Mouse (Mus musculus) CD8-positive naive resting alpha-beta T cell, adult 2 months (primary cell): Measurements from ENCODE around the gene Sgms1.

ENCODE experiments used
- DNase-seq, 2 experiments: peaks; one replicate each; pipeline ENCODE4 v3.0.0; 2022; ENCODE audit warnings: low read depth in 2 of 2, low spot score in 2 of 2

Gene Sgms1

DNA sequence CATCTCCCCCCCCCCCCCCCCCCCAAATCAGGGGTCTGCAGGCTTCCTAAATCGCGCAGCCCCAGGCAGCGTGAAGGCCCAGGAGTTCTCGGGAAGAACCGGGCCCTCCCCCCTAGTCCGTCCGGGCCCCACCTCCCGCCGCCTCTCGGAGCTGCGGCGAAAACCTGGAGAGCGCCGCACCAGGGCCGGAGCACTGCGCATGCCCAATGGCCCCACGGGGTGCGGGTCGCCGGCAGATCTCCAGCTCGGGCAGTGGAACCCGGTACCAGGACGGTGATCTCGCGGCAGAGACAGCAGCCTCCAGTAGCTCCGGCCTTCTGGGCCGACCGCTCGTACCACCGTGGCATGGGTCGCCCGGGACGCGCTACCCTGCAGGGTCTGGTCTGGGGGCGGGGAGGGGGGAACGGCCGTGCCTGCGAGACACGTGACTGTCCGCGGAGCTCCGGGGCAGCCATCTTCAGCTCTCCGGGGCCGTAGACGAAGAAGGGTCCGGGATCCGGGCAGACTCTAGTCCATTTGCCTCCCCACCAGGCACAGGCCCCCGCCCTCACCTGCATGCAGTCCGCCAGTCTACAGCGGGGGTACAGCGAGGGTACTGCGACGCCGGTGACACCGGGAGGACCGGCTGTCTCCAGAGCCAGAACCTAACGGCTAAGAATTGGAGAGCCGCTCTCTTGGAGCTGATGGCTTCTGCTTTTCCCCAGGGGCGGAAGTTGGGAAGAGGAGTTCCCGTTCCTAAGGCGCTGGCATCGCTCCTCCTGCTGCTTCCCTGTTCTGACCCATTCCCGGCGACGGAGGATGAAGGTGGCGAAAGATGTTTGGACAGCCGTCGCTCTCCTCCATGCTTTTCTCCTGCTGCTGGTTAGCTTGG lies at the start of gene Sgms1:
Sgms1 (minus strand) TSS at position 714 of the 871 bp plus-strand sequence.
- DNase-seq, result peak; percentile 41 to 46

DNA sequence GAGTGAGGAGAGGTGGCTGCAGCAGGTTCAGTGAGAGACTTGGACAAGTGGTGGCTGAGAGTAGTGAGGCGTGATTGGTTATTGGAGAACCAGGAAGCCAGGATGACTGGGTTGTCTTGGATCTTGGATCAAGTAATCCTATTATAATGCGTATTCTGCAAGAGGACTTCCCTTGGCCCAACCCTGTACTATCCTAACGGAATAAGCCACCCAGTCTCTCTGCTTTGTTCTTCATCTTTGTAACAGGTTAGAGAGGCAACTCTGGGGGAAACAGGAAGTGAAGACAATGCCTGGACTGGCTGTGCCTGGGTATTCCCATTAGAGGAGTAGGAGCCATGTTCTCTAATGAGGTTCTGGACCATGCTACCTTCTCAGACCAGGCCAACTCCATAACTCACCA lies 36.3 kb upstream of the Sgms1 start:
- no peak for DNase-seq

DNA sequence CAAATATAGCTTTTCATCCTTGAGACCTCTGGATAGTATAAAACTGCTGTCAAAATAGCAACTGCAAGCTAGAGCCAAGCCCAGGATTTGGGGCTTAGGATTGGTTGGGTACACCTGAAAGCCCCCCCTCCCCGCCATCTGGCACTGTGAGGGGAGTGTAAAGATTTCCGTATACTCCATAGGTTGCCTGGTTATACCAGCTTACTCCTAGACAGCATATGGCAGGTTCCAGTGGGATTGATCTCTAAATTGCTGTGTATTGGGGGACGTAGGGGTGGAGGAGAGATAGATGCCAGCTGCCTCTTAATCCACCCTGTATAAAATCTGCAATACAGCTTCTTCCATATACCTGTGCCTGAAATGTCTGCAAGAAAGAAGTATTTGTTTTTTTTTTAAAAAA lies 35.2 kb upstream of the Sgms1 start:
- no peak for DNase-seq

- DNase-seq, result no peak
These were observed 29.6 kb upstream of the Sgms1 start for GRCm38 (mm10) chr19:32419069-32419468.

- DNase-seq, result no peak
These were observed 27.3 kb upstream of the Sgms1 start for GRCm38 (mm10) chr19:32416692-32417317.

DNA sequence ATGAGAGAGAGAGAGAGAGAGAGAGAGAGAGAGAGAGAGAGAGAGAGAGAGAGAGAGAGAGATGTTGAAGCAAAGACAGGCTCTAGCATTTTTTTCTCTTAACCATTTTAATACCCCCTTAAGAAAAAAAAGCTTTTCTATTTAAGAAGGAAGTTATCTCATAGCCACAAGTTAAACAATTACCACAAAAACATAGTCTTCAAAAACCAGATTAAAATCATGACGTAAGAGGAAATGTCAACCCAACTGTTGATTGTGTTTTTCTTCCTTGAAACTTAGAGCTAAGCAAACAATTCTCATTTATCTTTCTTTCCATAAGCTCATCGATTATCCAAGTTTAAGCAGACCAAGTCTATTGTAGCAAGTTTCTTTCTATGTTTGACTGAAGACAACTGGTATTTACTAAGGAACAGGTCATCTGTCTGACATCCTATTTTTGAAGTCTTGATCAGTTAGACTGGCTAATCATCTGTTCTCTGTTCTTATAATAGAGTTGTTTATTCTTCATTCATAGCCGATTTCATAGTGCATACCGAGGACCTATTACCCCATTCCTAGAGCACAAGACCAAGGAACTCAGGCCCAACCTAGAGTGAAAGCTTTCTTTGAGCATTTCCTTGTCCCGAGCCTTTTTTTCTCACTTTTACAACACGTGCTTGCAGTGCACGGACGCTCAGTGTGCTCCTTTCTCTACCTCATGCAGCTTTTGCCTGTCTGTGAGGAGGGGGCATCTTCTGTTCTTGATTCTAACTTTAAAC lies 20.3 kb upstream of the Sgms1 start:
- no peak for DNase-seq

- DNase-seq, result peak; percentile 51 to 68
These were observed 17.2 kb upstream of the Sgms1 start for GRCm38 (mm10) chr19:32406717-32407116.

GRCm38 (mm10) chr19:32404386-32404785 lies 14.9 kb upstream of the Sgms1 start:
- DNase-seq, result no peak

DNA sequence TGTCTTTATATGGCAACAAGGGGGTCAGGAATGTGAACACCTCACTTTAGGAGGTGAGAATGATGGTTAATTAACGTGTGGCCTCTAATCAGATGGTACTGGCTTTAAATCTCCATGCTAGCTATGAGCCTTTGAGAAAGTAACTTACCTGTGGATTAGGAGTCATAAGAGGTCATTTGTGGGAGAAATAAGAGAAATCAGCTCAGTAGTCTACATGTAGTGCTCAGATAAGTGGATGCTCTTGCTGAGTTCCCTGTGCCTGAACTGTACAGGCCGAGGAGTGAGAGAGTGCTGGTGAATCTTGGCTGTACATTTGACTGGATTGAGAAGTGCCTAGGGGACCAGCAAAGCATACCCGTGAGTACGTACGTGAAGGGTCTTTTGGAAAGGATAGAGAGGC lies 14.3 kb upstream of the Sgms1 start:
- no peak for DNase-seq

DNA sequence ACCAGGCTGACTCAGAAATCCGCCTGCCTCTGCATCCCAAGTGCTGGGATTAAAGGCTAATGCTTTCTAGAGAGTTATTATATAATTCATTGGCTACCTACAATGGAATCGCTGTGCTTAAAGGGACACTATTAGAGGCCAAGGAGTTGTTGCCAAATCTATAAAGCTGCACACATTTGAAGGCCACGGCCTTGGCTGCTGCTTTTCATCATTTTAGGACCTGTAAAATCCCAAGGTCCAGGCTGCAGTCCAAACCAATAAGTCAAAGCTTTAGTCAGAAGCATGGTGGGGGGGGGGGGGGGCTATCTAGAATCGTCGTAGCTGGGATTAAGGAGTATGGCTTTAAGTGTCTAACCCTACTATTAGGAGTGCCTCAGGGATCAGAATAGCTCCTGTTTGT lies 9.0 kb upstream of the Sgms1 start:
- no peak for DNase-seq

DNA sequence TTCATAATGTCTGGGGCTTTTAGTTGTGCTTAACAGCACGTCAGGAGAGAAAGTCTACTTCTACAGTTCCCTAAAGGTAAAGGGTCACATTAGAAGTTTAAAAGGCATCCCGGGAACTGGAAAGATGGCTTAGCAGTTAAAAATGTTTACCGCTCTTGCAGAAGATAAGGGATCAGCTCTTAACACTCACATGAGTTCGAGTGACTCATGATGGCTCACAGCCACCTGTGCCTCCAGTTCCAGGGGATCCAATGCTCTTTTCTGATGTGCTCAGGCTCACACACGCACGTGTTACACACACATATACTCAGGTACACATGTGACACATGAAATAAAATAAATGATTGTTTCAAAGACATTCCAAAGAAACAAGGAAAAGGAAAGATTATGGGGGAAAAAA lies 6.8 kb upstream of the Sgms1 start:
- no peak for DNase-seq

- no peak for DNase-seq
These were observed 5.3 kb upstream of the Sgms1 start for GRCm38 (mm10) chr19:32394825-32395224.

DNA sequence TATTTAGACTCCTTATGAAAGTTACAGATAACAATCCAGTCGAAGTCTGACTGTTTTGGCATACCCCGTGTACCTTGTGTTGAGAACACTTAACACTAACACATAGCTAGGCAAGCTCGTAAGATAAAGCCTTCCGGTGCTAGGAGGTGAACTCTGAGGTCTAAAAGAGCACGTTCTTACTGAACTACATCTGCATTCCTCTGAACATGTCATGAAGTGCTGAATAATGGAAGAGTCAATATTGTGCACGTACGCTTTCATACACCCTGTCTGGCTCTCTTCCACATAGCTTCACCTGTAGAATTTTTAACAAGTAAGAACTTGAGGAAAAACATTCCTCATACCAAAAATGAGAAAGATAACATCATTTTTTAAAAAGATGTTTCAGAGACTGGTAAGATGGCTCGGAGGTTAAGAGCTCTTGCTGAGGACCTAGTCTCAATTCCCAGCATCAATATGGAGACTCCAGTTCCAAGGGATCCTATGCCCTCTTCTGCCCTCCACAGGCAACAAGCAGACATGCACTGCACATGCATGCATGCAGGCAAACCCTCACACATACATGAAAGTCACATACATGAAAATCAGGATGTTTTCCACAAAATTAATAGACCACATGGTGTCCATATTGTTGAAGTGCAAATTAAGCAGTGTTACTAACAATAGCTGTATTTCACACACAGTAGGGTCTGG lies 4.4 kb upstream of the Sgms1 start:
- no peak for DNase-seq

GRCm38 (mm10) chr19:32393092-32393745 lies 3.7 kb upstream of the Sgms1 start:
- DNase-seq, result no peak

DNA sequence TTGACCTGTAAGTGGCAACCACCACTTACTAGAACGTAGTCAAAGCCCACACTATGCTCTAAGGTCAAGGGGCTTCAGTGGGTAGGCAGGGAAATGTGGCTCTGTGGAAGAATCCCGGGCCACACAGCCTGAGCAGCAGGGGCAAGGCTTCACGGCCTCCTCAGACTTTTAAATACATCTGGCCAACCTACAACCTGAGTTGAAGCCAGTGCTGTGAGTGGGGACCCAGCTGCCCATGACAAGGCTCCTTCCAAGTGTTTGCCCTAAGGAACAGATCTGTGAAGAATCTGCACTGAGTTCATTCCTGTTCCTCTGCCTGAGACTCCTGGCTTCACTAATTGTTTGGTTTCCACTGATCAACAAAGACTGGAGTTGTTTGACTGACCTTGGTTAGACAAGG lies 1.9 kb upstream of the Sgms1 start:
- no peak for DNase-seq

DNA sequence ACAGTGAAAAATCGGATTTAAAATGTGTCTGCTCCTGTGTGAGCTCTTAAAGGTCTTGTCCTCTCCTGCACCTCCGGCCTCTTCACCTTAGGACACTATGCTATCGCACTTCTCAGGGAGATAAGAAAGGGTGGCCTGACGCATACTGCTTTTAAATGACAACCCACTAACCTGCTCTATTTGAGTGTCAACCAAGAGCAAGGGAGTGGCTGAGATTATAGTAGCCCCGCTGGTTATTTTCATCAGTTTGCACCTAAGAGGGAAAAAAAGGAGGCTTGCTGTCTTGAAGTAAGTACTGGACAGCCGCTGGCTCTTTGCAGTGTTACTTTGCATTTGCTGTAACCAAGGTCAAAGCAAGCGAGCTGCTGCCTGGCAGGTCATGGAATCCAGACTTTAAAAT lies 602 bp upstream of the Sgms1 start:
- no peak for DNase-seq

- peak in 1 of 2 experiments; percentile 46 for DNase-seq
These were observed 1.2 kb downstream of the Sgms1 start for GRCm38 (mm10) chr19:32388191-32388921.

- no peak for DNase-seq
These were observed 1.9 kb downstream of the Sgms1 start for GRCm38 (mm10) chr19:32387403-32388190.
